Mouse (Mus musculus) forebrain, embryonic 13.5 days (tissue): ENCODE measurements around the gene Letm1. TPM values are rescaled to one million over a fixed set of nuclear protein-coding genes. Genes with fewer than 3 reads are reported as not detected.

Source experiments
- ATAC-seq: fragments of 200-750 bp; cut with Nextera tagmentation; 2 replicates; pipeline ENCODE4 v1.8.0; 2017
- H3K27ac ChIP-seq: fragments of 300-500 bp; sonication (generic); 2 replicates; pipeline ENCODE4 v1.5.1; 2015; ENCODE audit warnings: inconsistent platforms, mild to moderate bottlenecking, moderate library complexity
- H3K27me3 ChIP-seq: fragments of 300-500 bp; sonication (generic); 2 replicates; pipeline ENCODE4 v1.6.1; 2015; ENCODE audit warnings: mild to moderate bottlenecking, inconsistent platforms
- H3K36me3 ChIP-seq: fragments of 300-500 bp; sonication (generic); 2 replicates; pipeline ENCODE4 v1.6.1; 2015; ENCODE audit warnings: mild to moderate bottlenecking, inconsistent platforms; ENCODE audit not compliant: poor library complexity, severe bottlenecking
- H3K4me1 ChIP-seq: fragments of 300-500 bp; sonication (generic); 2 replicates; pipeline ENCODE4 v1.6.1; 2015; ENCODE audit warnings: inconsistent platforms
- H3K4me2 ChIP-seq: fragments of 300-500 bp; sonication (generic); 2 replicates; pipeline ENCODE4 v1.6.1; 2015; ENCODE audit warnings: inconsistent platforms, mild to moderate bottlenecking, moderate library complexity
- H3K4me3 ChIP-seq: fragments of 300-500 bp; sonication (generic); 2 replicates; pipeline ENCODE4 v1.5.1; 2015; ENCODE audit warnings: mild to moderate bottlenecking, inconsistent platforms
- H3K9ac ChIP-seq: fragments of 300-500 bp; sonication (generic); 2 replicates; pipeline ENCODE4 v1.6.1; 2015; ENCODE audit warnings: mild to moderate bottlenecking, inconsistent platforms
- H3K9me3 ChIP-seq: fragments of 300-500 bp; sonication (generic); replicated peaks from 2 replicates; pipeline ENCODE4 v1.6.1; 2016; ENCODE audit warnings: inconsistent platforms
- WGBS: fragments of 180-500 bp; shearing (Covaris S2); methylation state at CpG from one replicate; pipeline ENCODE4 v1.1.7; 2015; 5-methylcytosine and 5-hydroxymethylcytosine counted together
- polyA plus RNA-seq: library from polyadenylated mRNA; unstranded; fragments of >200 nt; fragmentation: Nextera tagmentation; extraction: Ambion mirVana; gene quantifications from 2 replicates; pipeline ENCODE4 v1.2.1, GENCODE M21; 2015

The Letm1 gene
- 47.5 and 50.4 TPM in 2 replicates for polyA plus RNA-seq

- peak; percentile 100 for ATAC-seq
- Histone ChIP-seq H3K4me1 (peaks cover 23% of the 10 kb centered on the region), H3K4me2 (peak within 1 kb of the TSS; percentile 94), H3K4me3 (peak within 1 kb of the TSS; percentile 82), H3K9ac (peak within 1 kb of the TSS; percentile 89), H3K27me3 (no peaks in the 10 kb centered on the region), H3K36me3 (peaks cover 5% of the 10 kb centered on the region), H3K27ac (peak within 1 kb of the TSS; percentile 79), H3K9me3 (no peaks in the 10 kb centered on the region)
- under 1% methylated on average over 65 of the region's 65 CpGs for WGBS
Measured at GRCm38 (mm10) chr5:33782345-33782998, at the start of gene Letm1. Gene Letm1 (minus strand): TSS chr5:33782817.

GRCm38 (mm10) chr5:33830832-33831231 lies 48.2 kb upstream of the Letm1 start:
- no peak overlapping the region for H3K9ac ChIP-seq

GRCm38 (mm10) chr5:33829958-33830357 lies 47.3 kb upstream of the Letm1 start:
- 96% methylated on average over 3 of the region's 3 CpGs for WGBS
- Histone ChIP-seq H3K27me3 (no peaks in the 10 kb centered on the region), H3K9ac (no peak overlapping the region), H3K27ac (no peak overlapping the region), H3K9me3 (no peaks in the 10 kb centered on the region), H3K4me2 (no peak overlapping the region), H3K36me3 (peaks cover 18% of the 10 kb centered on the region; the same call in 1 of the 2 replicates), H3K4me1 (peaks cover 25% of the 10 kb centered on the region), H3K4me3 (no peak overlapping the region)
- no peak for ATAC-seq

More at GRCm38 (mm10) chr5:33830832-33831231, 48.2 kb upstream of the Letm1 start:
- no peaks in the 10 kb centered on the region for H3K9me3 ChIP-seq
- 79% methylated on average over 1 of the region's 1 CpGs for WGBS
- no peak overlapping the region for H3K27ac ChIP-seq
- no peaks in the 10 kb centered on the region for H3K27me3 ChIP-seq
- H3K36me3 ChIP-seq, result peaks cover 12% of the 10 kb centered on the region; the same call in 1 of the 2 replicates
- no peak for ATAC-seq
- H3K4me1 ChIP-seq, result peaks cover 16% of the 10 kb centered on the region
- H3K4me2 ChIP-seq, result no peak overlapping the region
- H3K4me3 ChIP-seq, result no peak overlapping the region

- Histone ChIP-seq H3K9ac (no peak overlapping the region), H3K4me2 (no peak overlapping the region), H3K27ac (no peak overlapping the region), H3K9me3 (no peaks in the 10 kb centered on the region), H3K4me3 (no peak overlapping the region), H3K36me3 (peaks cover 23% of the 10 kb centered on the region; the same call in 1 of the 2 replicates), H3K27me3 (no peaks in the 10 kb centered on the region), H3K4me1 (peaks cover 41% of the 10 kb centered on the region)
- 77% methylated on average over 8 of the region's 8 CpGs for WGBS
- no peak for ATAC-seq
Measured at GRCm38 (mm10) chr5:33828107-33828506, 45.5 kb upstream of the Letm1 start.

GRCm38 (mm10) chr5:33826001-33826400 lies 43.4 kb upstream of the Letm1 start:
- H3K27ac ChIP-seq, result 0 out of 2 replicates have a peak overlapping the region, but pooled peaks have one; percentile 11
- H3K9ac ChIP-seq, result no peak overlapping the region
- ATAC-seq, result no peak
- peaks cover 19% of the 10 kb centered on the region; the same call in 1 of the 2 replicates for H3K36me3 ChIP-seq
- H3K9me3 ChIP-seq, result no peaks in the 10 kb centered on the region
- no peak overlapping the region for H3K4me3 ChIP-seq
- H3K4me2 ChIP-seq, result peak overlapping the region; percentile 2; the same call in 1 of the 2 replicates
- H3K4me1 ChIP-seq, result peaks cover 54% of the 10 kb centered on the region
- no peaks in the 10 kb centered on the region for H3K27me3 ChIP-seq

- Histone ChIP-seq H3K4me3 (peak overlapping the region; percentile 100), H3K36me3 (peaks cover 13% of the 10 kb centered on the region; the same call in 1 of the 2 replicates), H3K9me3 (no peaks in the 10 kb centered on the region), H3K27ac (no peak overlapping the region), H3K4me2 (peak overlapping the region; percentile 88), H3K27me3 (no peaks in the 10 kb centered on the region), H3K4me1 (peaks cover 67% of the 10 kb centered on the region), H3K9ac (peak overlapping the region; percentile 100)
- 12% methylated on average over 3 of the region's 3 CpGs for WGBS
- ATAC-seq, result no peak
Measured at GRCm38 (mm10) chr5:33822456-33822855, 39.8 kb upstream of the Letm1 start.

- ATAC-seq, result no peak
- Histone ChIP-seq H3K4me1 (peaks cover 62% of the 10 kb centered on the region), H3K9me3 (no peaks in the 10 kb centered on the region), H3K4me3 (peak overlapping the region; percentile 100), H3K4me2 (peak overlapping the region; percentile 88), H3K36me3 (peaks cover 11% of the 10 kb centered on the region; the same call in 1 of the 2 replicates), H3K27ac (no peak overlapping the region), H3K9ac (peak overlapping the region; percentile 100), H3K27me3 (no peaks in the 10 kb centered on the region)
- 26% methylated on average over 2 of the region's 2 CpGs for WGBS
Measured at GRCm38 (mm10) chr5:33821901-33822427, 39.3 kb upstream of the Letm1 start.

- Histone ChIP-seq H3K36me3 (peaks cover 11% of the 10 kb centered on the region; the same call in 1 of the 2 replicates), H3K4me1 (peaks cover 52% of the 10 kb centered on the region), H3K9me3 (no peaks in the 10 kb centered on the region), H3K9ac (peak overlapping the region; percentile 100), H3K27ac (peak overlapping the region; percentile 100), H3K4me3 (peak overlapping the region; percentile 100), H3K27me3 (no peaks in the 10 kb centered on the region), H3K4me2 (peak overlapping the region; percentile 88)
- under 1% methylated on average over 90 of the region's 121 CpGs for WGBS
- peak; percentile 32 for ATAC-seq
Measured at GRCm38 (mm10) chr5:33820733-33821621, 38.4 kb upstream of the Letm1 start.

- H3K9me3 ChIP-seq, result no peaks in the 10 kb centered on the region
- peaks cover 6% of the 10 kb centered on the region; the same call in 1 of the 2 replicates for H3K36me3 ChIP-seq
- H3K4me1 ChIP-seq, result peaks cover 43% of the 10 kb centered on the region
- under 1% methylated on average over 81 of the region's 136 CpGs for WGBS
- peak within 1 kb of the TSS; percentile 88 for H3K4me2 ChIP-seq
- peak within 1 kb of the TSS; percentile 100 for H3K27ac ChIP-seq
- H3K9ac ChIP-seq, result peak within 1 kb of the TSS; percentile 100
- peak; percentile 90 for ATAC-seq
- H3K27me3 ChIP-seq, result no peaks in the 10 kb centered on the region
- H3K4me3 ChIP-seq, result peak within 1 kb of the TSS; percentile 100
Measured at GRCm38 (mm10) chr5:33819876-33820732, 37.5 kb upstream of the Letm1 start, which contains the start of gene Nsd2. Gene Nsd2 (plus strand): TSS chr5:33820725.

GRCm38 (mm10) chr5:33819141-33819875 lies 36.7 kb upstream of the Letm1 start:
- Histone ChIP-seq H3K36me3 (no peaks in the 10 kb centered on the region), H3K9me3 (no peaks in the 10 kb centered on the region), H3K4me2 (peak overlapping the region; percentile 88), H3K4me1 (peaks cover 35% of the 10 kb centered on the region), H3K27ac (peak overlapping the region; percentile 100), H3K27me3 (no peaks in the 10 kb centered on the region), H3K4me3 (peak overlapping the region; percentile 100), H3K9ac (peak overlapping the region; percentile 100)
- ATAC-seq, result peak; percentile 39
- 6% methylated on average over 9 of the region's 9 CpGs for WGBS
